Mouse (Mus musculus): ENCODE data around the gene Scgb1a1. TPM values are rescaled to one million over a fixed set of nuclear protein-coding genes. Genes with fewer than 3 reads are reported as not detected.

Scgb1a1 gene
- polyA plus RNA-seq (2021; fragmentation: Nextera tagmentation), result not detected in 2 replicates
- long read RNA-seq, experiment 1, result 0 reads
- long read RNA-seq, experiment 2, result 0 reads

DNA sequence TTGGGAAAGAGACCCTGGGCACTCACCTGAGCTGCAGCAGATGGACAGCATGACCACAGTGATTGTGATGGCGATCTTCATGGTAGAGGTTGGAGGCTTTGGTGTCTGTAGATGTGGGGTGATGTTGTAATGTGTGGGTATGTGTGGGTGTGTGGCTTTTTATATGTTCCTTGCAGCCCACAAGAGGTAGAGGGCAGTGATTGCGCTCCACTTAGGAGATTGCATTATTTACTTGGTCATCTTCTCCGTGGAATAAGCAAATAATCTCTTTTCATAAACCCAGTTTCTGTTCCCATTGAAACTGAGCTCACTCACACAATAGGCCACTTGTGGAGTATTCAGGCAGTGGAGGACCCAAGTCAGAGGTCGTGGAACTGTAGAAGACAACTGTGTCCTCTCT lies at the start of gene Scgb1a1:
Gene Scgb1a1 (minus strand): TSS at position 138 of the 400 bp plus-strand sequence.

DNA sequence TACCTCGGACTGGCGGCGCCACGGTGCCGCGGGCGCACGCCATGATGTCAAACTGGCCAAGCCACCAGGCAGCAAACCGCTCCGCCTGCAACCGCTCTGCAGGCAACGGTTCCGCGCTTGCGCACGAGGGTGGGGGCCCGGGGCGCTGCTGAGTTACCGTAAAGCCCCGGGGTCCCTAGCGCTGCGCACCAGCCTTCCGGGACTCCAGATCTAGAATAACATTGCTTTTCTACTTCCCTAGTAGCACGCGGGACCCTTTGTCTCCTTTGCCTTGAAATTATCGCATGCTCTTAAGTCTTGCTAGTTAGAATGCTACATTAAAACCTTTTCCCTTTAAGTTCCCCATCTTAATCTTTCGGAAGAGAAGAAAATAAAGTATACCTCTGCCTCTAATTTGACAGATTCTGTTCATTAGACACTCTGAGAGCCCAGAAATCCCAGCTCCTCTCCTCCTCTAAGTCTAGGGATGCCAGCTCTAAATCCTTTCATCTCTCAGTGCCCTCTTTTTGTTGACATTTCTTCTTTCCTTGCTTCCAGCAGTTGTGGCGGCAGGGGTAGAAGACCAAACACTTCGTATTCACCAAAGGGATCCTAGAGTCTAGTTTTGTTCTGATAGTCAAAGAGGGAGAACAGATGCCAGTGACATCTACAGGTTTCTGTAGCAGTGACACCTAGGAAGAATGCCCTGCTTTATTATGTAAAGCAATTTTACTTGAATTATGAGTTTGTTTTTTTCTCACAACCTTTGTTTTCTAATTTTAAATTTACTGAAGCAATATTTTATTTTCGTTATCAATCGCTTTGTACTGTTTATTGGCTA lies 48.0 kb upstream of the Scgb1a1 start, which contains the start of gene Asrgl1:
Gene Asrgl1 (minus strand): TSS at position 125 of the 820 bp plus-strand sequence.

Other genes with a start within 250 kb of the Scgb1a1 start
- gene Gng3, start 248.8 kb downstream of the Scgb1a1 start, polyA plus RNA-seq (2021; fragmentation: Nextera tagmentation), result 238 and 326 TPM in 2 replicates
- 0.16 and 0.25 TPM in 2 replicates for gene Lrrn4cl, start 237.2 kb downstream of the Scgb1a1 start, polyA plus RNA-seq (2021; fragmentation: Nextera tagmentation)
- 153 and 176 TPM in 2 replicates for gene Ubxn1, start 216.5 kb downstream of the Scgb1a1 start, polyA plus RNA-seq (2021; fragmentation: Nextera tagmentation)
- gene Uqcc3, start 207.0 kb downstream of the Scgb1a1 start, polyA plus RNA-seq (2021; fragmentation: Nextera tagmentation), result 71.6 and 77.0 TPM in 2 replicates
- 3.7 and 5.7 TPM in 2 replicates for gene Lbhd1, start 204.2 kb downstream of the Scgb1a1 start, polyA plus RNA-seq (2021; fragmentation: Nextera tagmentation)
- gene Gm49403, start 204.0 kb downstream of the Scgb1a1 start, polyA plus RNA-seq (2021; fragmentation: Nextera tagmentation), result not detected in 2 replicates
- 77.9 and 90.8 TPM in 2 replicates for gene 1810009A15Rik, start 199.1 kb downstream of the Scgb1a1 start, polyA plus RNA-seq (2021; fragmentation: Nextera tagmentation)
- gene Gm49416, start 199.0 kb downstream of the Scgb1a1 start, polyA plus RNA-seq (2021; fragmentation: Nextera tagmentation), result 4.9 and 10.5 TPM in 2 replicates
- gene Ints5, start 195.0 kb downstream of the Scgb1a1 start, polyA plus RNA-seq (2021; fragmentation: Nextera tagmentation), result 6.6 and 8.1 TPM in 2 replicates
- gene Ganab, start 189.9 kb downstream of the Scgb1a1 start, polyA plus RNA-seq (2021; fragmentation: Nextera tagmentation), result 20.4 and 22.5 TPM in 2 replicates
- gene B3gat3, start 167.6 kb downstream of the Scgb1a1 start, polyA plus RNA-seq (2021; fragmentation: Nextera tagmentation), result 45.2 and 47.5 TPM in 2 replicates
- gene Rom1, start 158.6 kb downstream of the Scgb1a1 start, polyA plus RNA-seq (2021; fragmentation: Nextera tagmentation), result 5.4 and 6.3 TPM in 2 replicates
- gene Eml3, start 158.4 kb downstream of the Scgb1a1 start, polyA plus RNA-seq (2021; fragmentation: Nextera tagmentation), result 3.5 and 4.0 TPM in 2 replicates
- 22.3 and 23.3 TPM in 2 replicates for gene Mta2, start 146.1 kb downstream of the Scgb1a1 start, polyA plus RNA-seq (2021; fragmentation: Nextera tagmentation)
- 10.4 and 11.1 TPM in 2 replicates for gene Tut1, start 134.1 kb downstream of the Scgb1a1 start, polyA plus RNA-seq (2021; fragmentation: Nextera tagmentation)
- gene Eef1g, start 120.9 kb downstream of the Scgb1a1 start, polyA plus RNA-seq (2021; fragmentation: Nextera tagmentation), result 400 and 450 TPM in 2 replicates
- gene Ahnak, start 98.7 kb downstream of the Scgb1a1 start, polyA plus RNA-seq (2021; fragmentation: Nextera tagmentation), result 5.6 and 7.2 TPM in 2 replicates
- gene Asrgl1, start 47.7 kb upstream of the Scgb1a1 start, polyA plus RNA-seq (2021; fragmentation: Nextera tagmentation), result 81.0 and 108 TPM in 2 replicates

All from layer of hippocampus, adult 6 months (tissue).